Mouse (Mus musculus) midbrain, embryonic 13.5 days (tissue): ENCODE measurements at regions not wholly inside any gene's neighbourhood (a gene's known extent, or its start where the extent isn't known, plus 50 kb on each side); places are given as distances from the start of the nearest gene placed in this dataset.

ENCODE experiments used
- ATAC-seq: fragments of 200-750 bp; cut with Nextera tagmentation; 2 replicates; pipeline ENCODE4 v1.8.0; 2017; ENCODE audit warnings: mild to moderate bottlenecking, moderate TSS enrichment, moderate library complexity
- H3K27ac ChIP-seq: fragments of 300-500 bp; sonication (generic); 2 replicates; pipeline ENCODE4 v1.5.1; 2015; ENCODE audit warnings: inconsistent platforms, mild to moderate bottlenecking, moderate library complexity
- H3K27me3 ChIP-seq: fragments of 300-500 bp; sonication (generic); 2 replicates; pipeline ENCODE4 v1.6.1; 2015; ENCODE audit warnings: mild to moderate bottlenecking, inconsistent platforms
- H3K36me3 ChIP-seq: fragments of 300-500 bp; sonication (generic); 2 replicates; pipeline ENCODE4 v1.6.1; 2015; ENCODE audit warnings: mild to moderate bottlenecking, inconsistent platforms
- H3K4me1 ChIP-seq: fragments of 300-500 bp; sonication (generic); replicated peaks from 2 replicates; pipeline ENCODE4 v1.6.1; 2015; ENCODE audit warnings: inconsistent platforms
- H3K4me2 ChIP-seq: fragments of 300-500 bp; sonication (generic); replicated peaks from 2 replicates; pipeline ENCODE4 v1.6.1; 2015; ENCODE audit warnings: moderate library complexity, mild to moderate bottlenecking, inconsistent platforms
- H3K4me3 ChIP-seq: fragments of 300-500 bp; sonication (generic); replicated peaks from 2 replicates; pipeline ENCODE4 v1.5.1; 2015; ENCODE audit warnings: mild to moderate bottlenecking, inconsistent platforms
- H3K9ac ChIP-seq: fragments of 300-500 bp; sonication (generic); replicated peaks from 2 replicates; pipeline ENCODE4 v1.6.1; 2015; ENCODE audit warnings: mild to moderate bottlenecking, inconsistent platforms
- H3K9me3 ChIP-seq: fragments of 300-500 bp; sonication (generic); 2 replicates; pipeline ENCODE4 v1.6.1; 2016; ENCODE audit warnings: mild to moderate bottlenecking, inconsistent platforms
- WGBS: fragments of 180-500 bp; shearing (Covaris S2); methylation state at CpG from one replicate; pipeline ENCODE4 v1.1.7; 2015; 5-methylcytosine and 5-hydroxymethylcytosine counted together

- WGBS: 60% methylated on average over 2 of the region's 2 CpGs
- ATAC-seq: no peak
- no peaks in the 10 kb centered on the region for H3K36me3 ChIP-seq
- no peaks in the 10 kb centered on the region for H3K9me3 ChIP-seq
- H3K9ac ChIP-seq: no peak overlapping the region
- H3K27ac ChIP-seq: no peak overlapping the region
- peaks cover 88% of the 10 kb centered on the region for H3K27me3 ChIP-seq
- H3K4me3 ChIP-seq: no peak overlapping the region
- H3K4me1 ChIP-seq: 0 out of 2 replicates have a peak, but pooled peaks cover 3% of the 10 kb centered on the region
- H3K4me2 ChIP-seq: no peak overlapping the region
Observed at GRCm38 (mm10) chr3:102354771-102355170, 114.9 kb upstream of the Ngf start.

GRCm38 (mm10) chr3:102353277-102353900 lies 116.3 kb upstream of the Ngf start:
- Histone ChIP-seq H3K4me2 (no peak overlapping the region), H3K27ac (no peak overlapping the region), H3K36me3 (no peaks in the 10 kb centered on the region), H3K27me3 (peaks cover 85% of the 10 kb centered on the region), H3K9me3 (no peaks in the 10 kb centered on the region), H3K9ac (no peak overlapping the region), H3K4me1 (0 out of 2 replicates have a peak, but pooled peaks cover 3% of the 10 kb centered on the region), H3K4me3 (no peak overlapping the region)
- 22% methylated on average over 6 of the region's 6 CpGs for WGBS
- peak; percentile 93 for ATAC-seq

- no peak for ATAC-seq
- WGBS: 75% methylated on average over 3 of the region's 3 CpGs
Observed at GRCm38 (mm10) chr3:102346077-102346476, 123.6 kb upstream of the Ngf start.

GRCm38 (mm10) chr3:102345291-102345690 lies 124.4 kb upstream of the Ngf start:
- H3K36me3 ChIP-seq: no peaks in the 10 kb centered on the region
- no peaks in the 10 kb centered on the region for H3K4me1 ChIP-seq
- no peaks in the 10 kb centered on the region for H3K9me3 ChIP-seq
- no peak overlapping the region for H3K4me2 ChIP-seq
- H3K27me3 ChIP-seq: peaks cover 94% of the 10 kb centered on the region
- WGBS: 77% methylated on average over 5 of the region's 5 CpGs
- H3K27ac ChIP-seq: no peak overlapping the region
- ATAC-seq: no peak
- H3K4me3 ChIP-seq: no peak overlapping the region
- H3K9ac ChIP-seq: no peak overlapping the region

More at GRCm38 (mm10) chr3:102346077-102346476, 123.6 kb upstream of the Ngf start:
- no peaks in the 10 kb centered on the region for H3K36me3 ChIP-seq
- no peak overlapping the region for H3K4me2 ChIP-seq
- H3K9ac ChIP-seq: no peak overlapping the region
- H3K4me1 ChIP-seq: no peaks in the 10 kb centered on the region
- H3K9me3 ChIP-seq: no peaks in the 10 kb centered on the region
- H3K27me3 ChIP-seq: peaks cover 94% of the 10 kb centered on the region
- H3K4me3 ChIP-seq: no peak overlapping the region
- H3K27ac ChIP-seq: no peak overlapping the region

- WGBS: 61% methylated on average over 5 of the region's 5 CpGs
Observed at GRCm38 (mm10) chr3:102340731-102341130, 129.0 kb upstream of the Ngf start.

GRCm38 (mm10) chr3:102337881-102338280 lies 131.8 kb upstream of the Ngf start:
- H3K9ac ChIP-seq: no peak overlapping the region
- 81% methylated on average over 8 of the region's 8 CpGs for WGBS
- no peak overlapping the region for H3K4me2 ChIP-seq
- no peak overlapping the region for H3K27ac ChIP-seq
- ATAC-seq: no peak
- no peak overlapping the region for H3K4me3 ChIP-seq
- peaks cover 90% of the 10 kb centered on the region for H3K27me3 ChIP-seq
- no peaks in the 10 kb centered on the region for H3K4me1 ChIP-seq
- H3K9me3 ChIP-seq: no peaks in the 10 kb centered on the region
- H3K36me3 ChIP-seq: no peaks in the 10 kb centered on the region

More at GRCm38 (mm10) chr3:102340731-102341130, 129.0 kb upstream of the Ngf start:
- no peaks in the 10 kb centered on the region for H3K4me1 ChIP-seq
- peaks cover 91% of the 10 kb centered on the region for H3K27me3 ChIP-seq
- H3K9ac ChIP-seq: no peak overlapping the region
- H3K36me3 ChIP-seq: no peaks in the 10 kb centered on the region
- no peak overlapping the region for H3K27ac ChIP-seq
- no peak overlapping the region for H3K4me2 ChIP-seq
- ATAC-seq: no peak
- no peak overlapping the region for H3K4me3 ChIP-seq
- H3K9me3 ChIP-seq: no peaks in the 10 kb centered on the region

GRCm38 (mm10) chr3:102336184-102336583 lies 131.7 kb upstream of the Vangl1 start:
- Histone ChIP-seq H3K4me2 (no peak overlapping the region), H3K4me3 (no peak overlapping the region), H3K27ac (no peak overlapping the region), H3K36me3 (no peaks in the 10 kb centered on the region), H3K9me3 (no peaks in the 10 kb centered on the region), H3K27me3 (peaks cover 87% of the 10 kb centered on the region), H3K9ac (no peak overlapping the region), H3K4me1 (no peaks in the 10 kb centered on the region)
- no peak for ATAC-seq
- WGBS: 75% methylated on average over 2 of the region's 2 CpGs

- Histone ChIP-seq H3K4me1 (no peaks in the 10 kb centered on the region), H3K27ac (no peak overlapping the region), H3K9ac (no peak overlapping the region), H3K4me2 (no peak overlapping the region), H3K27me3 (peaks cover 78% of the 10 kb centered on the region), H3K9me3 (no peaks in the 10 kb centered on the region), H3K4me3 (no peak overlapping the region), H3K36me3 (no peaks in the 10 kb centered on the region)
- 83% methylated on average over 3 of the region's 3 CpGs for WGBS
- ATAC-seq: no peak
Observed at GRCm38 (mm10) chr3:102335146-102335545, 130.7 kb upstream of the Vangl1 start.

GRCm38 (mm10) chr3:102332221-102332620 lies 127.7 kb upstream of the Vangl1 start:
- WGBS: 80% methylated on average over 3 of the region's 3 CpGs
- no peaks in the 10 kb centered on the region for H3K36me3 ChIP-seq
- ATAC-seq: no peak
- H3K4me2 ChIP-seq: no peak overlapping the region
- H3K4me1 ChIP-seq: no peaks in the 10 kb centered on the region
- no peak overlapping the region for H3K27ac ChIP-seq
- no peak overlapping the region for H3K9ac ChIP-seq
- H3K4me3 ChIP-seq: no peak overlapping the region
- H3K27me3 ChIP-seq: peaks cover 51% of the 10 kb centered on the region
- no peaks in the 10 kb centered on the region for H3K9me3 ChIP-seq

GRCm38 (mm10) chr3:102319331-102319730 lies 114.8 kb upstream of the Vangl1 start:
- Histone ChIP-seq H3K36me3 (no peaks in the 10 kb centered on the region), H3K9me3 (no peaks in the 10 kb centered on the region), H3K4me2 (no peak overlapping the region), H3K4me3 (no peak overlapping the region), H3K9ac (no peak overlapping the region), H3K27ac (no peak overlapping the region), H3K27me3 (no peaks in the 10 kb centered on the region), H3K4me1 (no peaks in the 10 kb centered on the region)
- no peak for ATAC-seq
- 82% methylated on average over 3 of the region's 3 CpGs for WGBS

GRCm38 (mm10) chr3:102316151-102316550 lies 111.7 kb upstream of the Vangl1 start:
- H3K27ac ChIP-seq: no peak overlapping the region
- no peaks in the 10 kb centered on the region for H3K4me1 ChIP-seq
- H3K9ac ChIP-seq: no peak overlapping the region
- ATAC-seq: no peak
- no peak overlapping the region for H3K4me2 ChIP-seq
- 83% methylated on average over 3 of the region's 3 CpGs for WGBS
- H3K4me3 ChIP-seq: no peak overlapping the region
- H3K36me3 ChIP-seq: no peaks in the 10 kb centered on the region
- H3K27me3 ChIP-seq: no peaks in the 10 kb centered on the region
- no peaks in the 10 kb centered on the region for H3K9me3 ChIP-seq

GRCm38 (mm10) chr3:102311482-102312225 lies 107.2 kb upstream of the Vangl1 start:
- Histone ChIP-seq H3K36me3 (no peaks in the 10 kb centered on the region), H3K9me3 (no peaks in the 10 kb centered on the region), H3K4me3 (no peak overlapping the region), H3K9ac (no peak overlapping the region), H3K4me1 (no peaks in the 10 kb centered on the region), H3K4me2 (no peak overlapping the region), H3K27me3 (no peaks in the 10 kb centered on the region), H3K27ac (no peak overlapping the region)
- 81% methylated on average over 15 of the region's 15 CpGs for whole genome bisulfite sequencing
- ATAC-seq: no peak
